Mouse (Mus musculus) kidney, embryonic 14.5 days (tissue): ENCODE results near the gene Ovol1. TPM values are rescaled to one million over a fixed set of nuclear protein-coding genes. Genes with fewer than 3 reads are reported as not detected.

ENCODE experiments used
- ATAC-seq: fragments of 200-750 bp; cut with Nextera tagmentation; 2 replicates; pipeline ENCODE4 v1.8.0; 2017; ENCODE audit warnings: moderate number of reproducible peaks, mild to moderate bottlenecking, moderate TSS enrichment, moderate library complexity; ENCODE audit not compliant: low FRiP score, low TSS enrichment
- H3K27ac ChIP-seq: fragments of 300-500 bp; sonication (generic); 2 replicates; pipeline ENCODE4 v1.5.1; 2014; ENCODE audit warnings: low read depth, mild to moderate bottlenecking, low read length, moderate library complexity, mixed read lengths
- H3K27me3 ChIP-seq: fragments of 300-500 bp; sonication (generic); 2 replicates; pipeline ENCODE4 v1.6.1; 2014; ENCODE audit warnings: mild to moderate bottlenecking, low read length; ENCODE audit not compliant: control insufficient read depth, insufficient read depth
- H3K36me3 ChIP-seq: fragments of 300-500 bp; sonication (generic); 2 replicates; pipeline ENCODE4 v1.6.1; 2014; ENCODE audit warnings: low read length, mixed read lengths; ENCODE audit not compliant: control insufficient read depth, insufficient read depth
- H3K4me1 ChIP-seq: fragments of 300-500 bp; sonication (generic); 2 replicates; pipeline ENCODE4 v1.6.1; 2014; ENCODE audit warnings: low read length, mixed read lengths; ENCODE audit not compliant: control insufficient read depth, insufficient read depth
- H3K4me2 ChIP-seq: fragments of 300-500 bp; sonication (generic); replicated peaks from 2 replicates; pipeline ENCODE4 v1.6.1; 2014; ENCODE audit warnings: low read depth, mild to moderate bottlenecking, low read length
- H3K4me3 ChIP-seq: fragments of 300-500 bp; sonication (generic); 2 replicates; pipeline ENCODE4 v1.5.1; 2014; ENCODE audit warnings: mild to moderate bottlenecking, low read length
- H3K9ac ChIP-seq: fragments of 300-500 bp; sonication (generic); 2 replicates; pipeline ENCODE4 v1.6.1; 2014; ENCODE audit warnings: low read depth, mild to moderate bottlenecking, low read length, moderate library complexity
- H3K9me3 ChIP-seq: fragments of 300-500 bp; sonication (generic); 2 replicates; pipeline ENCODE4 v1.6.1; 2016; ENCODE audit warnings: low read length; ENCODE audit not compliant: control insufficient read depth
- WGBS: fragments of 180-500 bp; shearing (Covaris S2); extraction: QIAGEN DNeasy Blood & Tissue Kit; methylation state at CpG from one replicate; pipeline ENCODE4 v1.1.7; 2014; 5-methylcytosine and 5-hydroxymethylcytosine counted together
- polyA plus RNA-seq: library from polyadenylated mRNA; unstranded; fragments of >200 nt; fragmentation: Nextera tagmentation; extraction: Ambion mirVana; gene quantifications from 2 replicates; pipeline ENCODE4 v1.2.1, GENCODE M21; 2014

The Ovol1 gene
- polyA plus RNA-seq, 1 experiment from 2014 or later: 11.8 TPM

DNA sequence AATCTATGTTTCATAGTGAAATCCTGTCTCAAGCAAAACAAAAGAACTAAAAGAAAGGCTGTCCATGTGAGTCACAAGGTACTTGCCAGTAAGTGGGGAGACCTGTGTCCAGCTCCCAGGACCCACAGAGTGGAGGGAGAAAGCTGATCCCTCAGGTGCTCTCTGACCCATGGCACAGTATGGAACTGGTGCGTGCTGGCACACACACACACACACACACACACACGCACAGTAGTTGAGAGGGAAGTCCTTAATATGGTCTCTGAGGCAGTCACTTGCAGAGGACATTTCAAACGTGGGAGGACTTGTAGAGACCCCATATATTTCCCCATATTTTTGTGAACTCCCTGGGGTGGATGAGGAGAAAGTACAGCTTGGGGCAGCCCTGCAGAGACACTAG, 1.4 kb upstream of the Ovol1 start:
- H3K27me3 ChIP-seq: peaks cover 59% of the 10 kb centered on the region
- peak overlapping the region; percentile 70 for H3K4me2 ChIP-seq
- H3K36me3 ChIP-seq: no peaks in the 10 kb centered on the region
- no peak for ATAC-seq
- H3K9ac ChIP-seq: no peak overlapping the region
- H3K27ac ChIP-seq: peak overlapping the region; percentile 63
- H3K4me1 ChIP-seq: peaks cover 33% of the 10 kb centered on the region
- WGBS: 28% methylated on average over 3 of the region's 3 CpGs
- no peak overlapping the region; the same call in 1 of the 2 replicates for H3K4me3 ChIP-seq
- no peaks in the 10 kb centered on the region for H3K9me3 ChIP-seq

- Histone ChIP-seq H3K9me3 (no peaks in the 10 kb centered on the region), H3K27ac (peak overlapping the region; percentile 91), H3K4me3 (peak overlapping the region; percentile 48), H3K9ac (peak overlapping the region; percentile 69), H3K36me3 (no peaks in the 10 kb centered on the region), H3K27me3 (peaks cover 54% of the 10 kb centered on the region), H3K4me2 (peak overlapping the region; percentile 70), H3K4me1 (peaks cover 27% of the 10 kb centered on the region)
- no peak for ATAC-seq
- 5% methylated on average over 10 of the region's 10 CpGs for WGBS
Measured at GRCm38 (mm10) chr19:5561252-5561790, 875 bp upstream of the Ovol1 start.

- under 1% methylated on average over 69 of the region's 69 CpGs for WGBS
- H3K4me1 ChIP-seq: peaks cover 23% of the 10 kb centered on the region; the same call in 1 of the 2 replicates
- peak overlapping the region; percentile 69 for H3K9ac ChIP-seq
- H3K4me2 ChIP-seq: peak overlapping the region; percentile 70
- ATAC-seq: peak; percentile 73
- peak overlapping the region; percentile 91 for H3K27ac ChIP-seq
- H3K4me3 ChIP-seq: peak overlapping the region; percentile 48
- H3K9me3 ChIP-seq: no peaks in the 10 kb centered on the region
- peaks cover 49% of the 10 kb centered on the region for H3K27me3 ChIP-seq
- no peaks in the 10 kb centered on the region for H3K36me3 ChIP-seq
Measured at GRCm38 (mm10) chr19:5559631-5560456, 602 bp downstream of the Ovol1 start.

GRCm38 (mm10) chr19:5559229-5559628, 1.2 kb downstream of the Ovol1 start:
- Histone ChIP-seq H3K27ac (peak overlapping the region; percentile 91), H3K9me3 (no peaks in the 10 kb centered on the region), H3K9ac (peak overlapping the region; percentile 69), H3K4me2 (peak overlapping the region; percentile 70), H3K36me3 (no peaks in the 10 kb centered on the region), H3K27me3 (peaks cover 49% of the 10 kb centered on the region), H3K4me3 (peak overlapping the region; percentile 48), H3K4me1 (peaks cover 23% of the 10 kb centered on the region; the same call in 1 of the 2 replicates)
- no peak for ATAC-seq
- 8% methylated on average over 8 of the region's 8 CpGs for WGBS

DNA sequence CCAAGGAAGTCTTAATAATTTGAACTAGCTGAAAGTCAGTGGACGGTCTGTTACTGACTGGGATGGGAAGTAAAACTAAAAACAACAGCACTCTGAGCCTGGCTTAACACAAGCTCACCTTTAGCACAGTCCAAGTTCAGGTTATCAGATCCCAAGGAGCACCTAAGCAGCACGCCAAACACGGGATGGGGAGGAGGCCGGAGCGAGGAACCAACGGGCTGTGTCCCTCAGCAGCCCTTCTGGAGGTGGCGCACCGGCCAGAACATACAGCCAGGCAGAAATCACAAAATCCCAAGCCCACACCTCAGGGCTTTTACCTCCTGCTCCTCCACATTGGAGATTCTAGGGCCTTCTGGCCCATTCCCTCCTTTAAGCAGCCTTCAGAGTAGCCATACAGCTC, 1.7 kb downstream of the Ovol1 start:
- H3K9ac ChIP-seq: 0 out of 2 replicates have a peak overlapping the region, but pooled peaks have one; percentile 69

GRCm38 (mm10) chr19:5558169-5558568, 2.3 kb downstream of the Ovol1 start:
- WGBS: 20% methylated on average over 7 of the region's 7 CpGs
- Histone ChIP-seq H3K4me1 (peaks cover 23% of the 10 kb centered on the region; the same call in 1 of the 2 replicates), H3K27me3 (peaks cover 46% of the 10 kb centered on the region), H3K4me2 (peak overlapping the region; percentile 70), H3K9me3 (no peaks in the 10 kb centered on the region), H3K4me3 (peak overlapping the region; percentile 48), H3K27ac (peak overlapping the region; percentile 91), H3K36me3 (no peaks in the 10 kb centered on the region), H3K9ac (0 out of 2 replicates have a peak overlapping the region, but pooled peaks have one; percentile 42)
- peak; percentile 53 for ATAC-seq

More for the DNA sequence above, 1.7 kb downstream of the Ovol1 start:
- H3K4me3 ChIP-seq: peak overlapping the region; percentile 48
- WGBS: 40% methylated on average over 8 of the region's 8 CpGs
- H3K36me3 ChIP-seq: no peaks in the 10 kb centered on the region
- no peak for ATAC-seq
- peak overlapping the region; percentile 91 for H3K27ac ChIP-seq
- no peaks in the 10 kb centered on the region for H3K9me3 ChIP-seq
- peak overlapping the region; percentile 70 for H3K4me2 ChIP-seq
- peaks cover 23% of the 10 kb centered on the region; the same call in 1 of the 2 replicates for H3K4me1 ChIP-seq
- peaks cover 46% of the 10 kb centered on the region for H3K27me3 ChIP-seq

DNA sequence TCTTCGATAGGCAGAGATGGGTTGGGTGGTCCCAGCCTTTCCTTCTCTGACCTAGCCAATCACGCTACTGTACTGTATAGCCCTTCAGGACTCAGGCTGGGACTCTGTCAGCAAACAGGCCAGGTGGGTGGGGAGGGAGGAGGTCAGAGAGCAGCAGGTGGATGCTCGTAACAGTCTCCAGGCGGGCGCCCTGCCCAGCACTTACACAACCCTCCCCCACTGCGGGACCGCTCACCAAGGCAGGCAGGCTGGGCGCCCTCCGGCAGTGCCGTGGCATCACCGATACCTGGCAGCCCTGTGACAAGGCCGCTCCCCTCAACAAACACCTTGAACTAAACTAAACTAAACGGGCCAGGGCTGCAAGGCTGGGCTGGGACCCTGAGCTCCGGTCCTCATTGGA, 6.2 kb downstream of the Ovol1 start:
- H3K36me3 ChIP-seq: peaks cover 18% of the 10 kb centered on the region; the same call in 1 of the 2 replicates
- WGBS: 68% methylated on average over 14 of the region's 14 CpGs
- H3K27ac ChIP-seq: no peak overlapping the region
- H3K4me3 ChIP-seq: no peak overlapping the region
- H3K9ac ChIP-seq: no peak overlapping the region
- H3K27me3 ChIP-seq: peaks cover 13% of the 10 kb centered on the region
- H3K9me3 ChIP-seq: no peaks in the 10 kb centered on the region
- peaks cover 16% of the 10 kb centered on the region; the same call in 1 of the 2 replicates for H3K4me1 ChIP-seq
- no peak overlapping the region for H3K4me2 ChIP-seq
- 0 out of 2 replicates have a peak, but pooled peaks have one; percentile 20 for ATAC-seq

DNA sequence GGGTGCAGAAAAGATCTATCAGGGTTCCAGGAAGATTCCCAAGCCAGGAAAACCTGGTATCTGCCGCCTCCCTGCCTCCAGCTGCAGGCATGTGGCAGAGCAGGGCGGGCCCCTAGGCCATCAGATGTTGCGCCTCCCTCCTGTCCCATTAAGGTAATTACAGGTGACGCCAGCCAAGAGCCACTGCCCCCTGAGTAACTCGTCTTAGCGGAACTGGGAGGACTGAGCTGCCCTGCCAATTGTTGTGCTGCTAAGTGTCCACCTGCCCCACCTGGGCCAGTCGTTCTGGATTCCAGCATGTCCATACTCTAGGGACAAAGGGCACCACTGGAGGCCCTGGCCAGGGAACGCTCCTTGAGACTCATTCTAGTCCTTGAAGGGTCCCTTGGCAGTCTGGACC, 6.6 kb downstream of the Ovol1 start:
- WGBS: 44% methylated on average over 8 of the region's 8 CpGs
- Histone ChIP-seq H3K4me3 (no peak overlapping the region), H3K4me2 (no peak overlapping the region), H3K36me3 (peaks cover 18% of the 10 kb centered on the region; the same call in 1 of the 2 replicates), H3K4me1 (peaks cover 12% of the 10 kb centered on the region; the same call in 1 of the 2 replicates), H3K9me3 (no peaks in the 10 kb centered on the region), H3K9ac (no peak overlapping the region), H3K27ac (no peak overlapping the region), H3K27me3 (peaks cover 9% of the 10 kb centered on the region; the same call in 1 of the 2 replicates)
- 0 out of 2 replicates have a peak, but pooled peaks have one; percentile 7 for ATAC-seq
